Comparison of ENCODE assay signal across 28 mouse cellular contexts in genomic region chr5:98449873-98450272, GRCm38 (mm10).
"Had no signal": no experiment of that assay in that cellular context is flagged by ENCODE, and none has a peak within 500 bp of the region (broad histone marks: within the 10 kb centered on the region; RNA-seq: fewer than 3 reads in every experiment).

No protein-coding gene starts in this region.

- H3K36me3 ChIP-seq: embryonic facial prominence, embryonic 10.5 days; embryonic facial prominence, embryonic 12.5 days; embryonic facial prominence, embryonic 13.5 days; embryonic facial prominence, embryonic 15.5 days; forebrain, embryonic 10.5 days; forebrain, embryonic 12.5 days; forebrain, embryonic 15.5 days had no signal

- H3K27me3 ChIP-seq: embryonic facial prominence, embryonic 12.5 days; embryonic facial prominence, embryonic 13.5 days; embryonic facial prominence, embryonic 15.5 days; forebrain, embryonic 12.5 days; forebrain, embryonic 13.5 days; forebrain, embryonic 15.5 days had no signal

- H3K9me3 ChIP-seq: embryonic facial prominence, embryonic 10.5 days; embryonic facial prominence, embryonic 12.5 days; embryonic facial prominence, embryonic 13.5 days; embryonic facial prominence, embryonic 15.5 days; forebrain, embryonic 10.5 days; forebrain, embryonic 12.5 days; forebrain, embryonic 13.5 days; forebrain, embryonic 15.5 days had no signal

- H3K4me2 ChIP-seq: embryonic facial prominence, embryonic 12.5 days; embryonic facial prominence, embryonic 13.5 days; embryonic facial prominence, embryonic 15.5 days; forebrain, embryonic 12.5 days; forebrain, embryonic 13.5 days; forebrain, embryonic 15.5 days had no signal

- H3K9ac ChIP-seq: embryonic facial prominence, embryonic 12.5 days; embryonic facial prominence, embryonic 13.5 days; embryonic facial prominence, embryonic 15.5 days; forebrain, embryonic 12.5 days; forebrain, embryonic 13.5 days; forebrain, embryonic 15.5 days; forebrain, postnatal 0 days had no signal

- H3K4me3 ChIP-seq: embryonic facial prominence, embryonic 10.5 days; embryonic facial prominence, embryonic 12.5 days; embryonic facial prominence, embryonic 13.5 days; embryonic facial prominence, embryonic 15.5 days; erythroblast, embryonic 14.5 days; forebrain, embryonic 10.5 days; forebrain, embryonic 12.5 days; forebrain, embryonic 13.5 days; forebrain, embryonic 15.5 days; gastrocnemius, adult 2 months had no signal

- DNase-seq: cerebellum, adult 18-20 months; cerebellum, adult 2 months; cerebellum, adult 8-10 months; cerebellum, adult 9-10 months; cerebellum, adult 9-11 months; cerebellum, postnatal 10 days; cerebellum, postnatal 14 days; cerebellum, postnatal 25 days; cerebellum, postnatal 36 days; embryo, embryonic 11 days; forebrain, postnatal 0 days; gastrocnemius, adult 2 months; gastrocnemius, postnatal 10 days; gastrocnemius, postnatal 14 days; gastrocnemius, postnatal 25 days; gastrocnemius, postnatal 36 days; heart, adult 11 months had no signal

- H3K4me1 ChIP-seq: embryonic facial prominence, embryonic 10.5 days; embryonic facial prominence, embryonic 12.5 days; embryonic facial prominence, embryonic 13.5 days; embryonic facial prominence, embryonic 15.5 days; forebrain, embryonic 10.5 days; forebrain, embryonic 12.5 days; forebrain, embryonic 13.5 days; forebrain, embryonic 15.5 days had no signal

- ATAC-seq: forebrain, embryonic 13.5 days; forebrain, embryonic 14.5 days; forebrain, embryonic 15.5 days; forebrain, embryonic 16.5 days; forebrain, postnatal 0 days had no signal

- H3K27ac ChIP-seq: embryonic facial prominence, embryonic 10.5 days; embryonic facial prominence, embryonic 12.5 days; embryonic facial prominence, embryonic 13.5 days; embryonic facial prominence, embryonic 15.5 days; forebrain, embryonic 10.5 days; forebrain, embryonic 12.5 days; forebrain, embryonic 13.5 days; forebrain, embryonic 15.5 days; gastrocnemius, adult 2 months had no signal
